Comparison of ENCODE assay signal across 8 mouse cellular contexts in the genomic region with DNA sequence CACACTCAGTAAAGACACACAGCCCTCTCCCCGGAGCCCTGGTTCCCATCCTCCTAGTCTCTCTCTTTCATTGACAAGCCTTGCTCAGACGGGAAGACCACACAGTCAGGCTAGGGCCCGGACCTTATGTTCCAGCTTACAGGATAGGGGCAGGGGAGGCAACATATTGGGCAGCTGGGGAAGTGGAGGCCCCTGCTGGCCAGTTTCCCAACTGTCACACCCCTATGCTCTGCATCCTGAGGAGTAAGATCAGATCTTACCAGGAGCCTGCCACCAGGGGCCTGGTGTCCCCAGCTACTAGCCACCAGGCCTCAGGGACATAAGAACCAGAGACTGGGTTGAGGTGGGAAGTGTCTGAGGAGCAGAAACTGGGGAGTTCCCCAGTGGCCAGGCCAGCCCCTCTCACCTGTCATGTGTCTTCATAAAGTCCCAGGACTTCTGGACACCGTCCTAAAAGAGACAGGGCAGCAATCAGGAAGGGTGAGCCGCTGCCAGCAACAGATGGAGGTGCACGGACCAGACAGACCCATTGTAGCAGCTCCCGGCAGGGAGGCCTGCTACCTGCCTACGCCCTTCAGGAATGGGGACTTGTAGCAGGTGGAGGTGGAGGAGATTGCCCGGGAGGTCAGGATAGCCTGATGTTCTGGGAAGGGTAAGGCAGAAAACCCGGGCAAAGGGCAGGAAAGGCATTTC. TPM values are rescaled to one million over a fixed set of nuclear protein-coding genes. Genes with fewer than 3 reads are reported as not detected.
A peak's percentile ranks its signal among the peaks of the same experiment; 100 is the strongest.
DNase-seq lines count a peak whose midpoint lies in the region; ATAC-seq and TF ChIP-seq lines count a peak whose summit lies in the region.
"Had no signal": no experiment of that assay in that cellular context is flagged by ENCODE, and none has a peak within 500 bp of the region (broad histone marks: within the 10 kb centered on the region; RNA-seq: fewer than 3 reads in every experiment).

No protein-coding gene starts in this region.

- H3K4me3 ChIP-seq in lung, embryonic 15.5 days, result no peak overlapping the region
- no peak overlapping the region for H3K4me3 ChIP-seq in cerebellum, adult 2 months (replicated peaks; ENCODE audit: insufficient read depth, low read depth, low read length)
- H3K4me3 ChIP-seq in hindbrain, embryonic 12.5 days, result no peak overlapping the region
- H3K4me3 ChIP-seq: liver, embryonic 15.5 days had no signal

- ATAC-seq in lung, embryonic 15.5 days (ENCODE audit: borderline replicate concordance, extremely low read depth, low FRiP score, low TSS enrichment), result no peak
- ATAC-seq in hindbrain, embryonic 12.5 days (ENCODE audit: low FRiP score), result 0 out of 2 replicates have a peak, but pooled peaks have one; percentile 9

- DNase-seq in lung, postnatal 36 days, result no peak
- peak; percentile 75 to 87 for DNase-seq in cerebellum, adult 2 months
- peak; percentile 40 for DNase-seq in retina, postnatal 7 days (ENCODE audit: low read depth, low spot score)
- no peak for DNase-seq in testis, postnatal 10 days (ENCODE audit: low spot score)
- DNase-seq in heart, postnatal 14 days, result no peak

- no peaks in the 10 kb centered on the region for H3K36me3 ChIP-seq in lung, embryonic 15.5 days
- H3K36me3 ChIP-seq in hindbrain, embryonic 12.5 days, result no peaks in the 10 kb centered on the region
- H3K36me3 ChIP-seq: liver, embryonic 15.5 days had no signal

- H3K9ac ChIP-seq in lung, embryonic 15.5 days, result peak overlapping the region; percentile 19; the same call in 1 of the 2 replicates
- no peak overlapping the region for H3K9ac ChIP-seq in hindbrain, embryonic 12.5 days
- H3K9ac ChIP-seq: liver, embryonic 15.5 days had no signal

- 0 out of 2 replicates have a peak, but pooled peaks have one; percentile 10 for TF ChIP-seq CTCF in cerebellum, adult 2 months (IDR thresholded peaks at IDR 0.05; ENCODE audit: borderline replicate concordance, insufficient read depth, low read depth, low read length)

- H3K27ac ChIP-seq in lung, embryonic 15.5 days, result no peak overlapping the region
- H3K27ac ChIP-seq in cerebellum, adult 2 months (ENCODE audit: insufficient read depth, low read length), result no peak overlapping the region
- no peak overlapping the region for H3K27ac ChIP-seq in hindbrain, embryonic 12.5 days
- H3K27ac ChIP-seq: liver, embryonic 15.5 days had no signal

- no peak overlapping the region for H3K4me2 ChIP-seq in lung, embryonic 15.5 days
- no peak overlapping the region for H3K4me2 ChIP-seq in hindbrain, embryonic 12.5 days (replicated peaks)
- H3K4me2 ChIP-seq: liver, embryonic 15.5 days had no signal

- no peaks in the 10 kb centered on the region for H3K27me3 ChIP-seq in lung, embryonic 15.5 days
- H3K27me3 ChIP-seq in cerebellum, adult 2 months (ENCODE audit: control insufficient read depth, insufficient read depth, low read length), result no peaks in the 10 kb centered on the region
- H3K27me3 ChIP-seq in hindbrain, embryonic 12.5 days, result no peaks in the 10 kb centered on the region

- 59% methylated on average over 10 of the region's 10 CpGs for WGBS in lung, embryonic 15.5 days
- 19% methylated on average over 10 of the region's 10 CpGs for WGBS in cerebellum, adult 2 months
- WGBS in hindbrain, embryonic 12.5 days, result 57% methylated on average over 10 of the region's 10 CpGs

- TF ChIP-seq POLR2A in cerebellum, adult 2 months (IDR thresholded peaks at IDR 0.05; ENCODE audit: borderline replicate concordance, insufficient read depth, low read length), result no peak

- no peaks in the 10 kb centered on the region for H3K9me3 ChIP-seq in lung, embryonic 15.5 days
- H3K9me3 ChIP-seq in hindbrain, embryonic 12.5 days (replicated peaks), result no peaks in the 10 kb centered on the region
- H3K9me3 ChIP-seq: liver, embryonic 15.5 days had no signal

- H3K4me1 ChIP-seq in lung, embryonic 15.5 days, result peaks cover 31% of the 10 kb centered on the region
- peaks cover 38% of the 10 kb centered on the region for H3K4me1 ChIP-seq in cerebellum, adult 2 months (ENCODE audit: control insufficient read depth, insufficient read depth, low read length)
- H3K4me1 ChIP-seq in hindbrain, embryonic 12.5 days, result peaks cover 44% of the 10 kb centered on the region

- intact Hi-C loops in heart, postnatal 14 days (cut with DNase I), result no loop called here

RNA-seq across cellular contexts. Expression of a gene that starts 2.9 kb away (rescaled TPM):
- 103 and 120 TPM in 2 replicates for polyA plus RNA-seq in lung, embryonic 15.5 days (2015; fragmentation: Nextera tagmentation; extraction: Ambion mirVana)
- polyA plus RNA-seq in cerebellum, adult 2 months (2012; rRNA removed), result 23.8 and 24.2 TPM in 2 replicates
- polyA plus RNA-seq in hindbrain, embryonic 12.5 days (2016; fragmentation: Nextera tagmentation; extraction: Ambion mirVana), result 51.5 and 65.9 TPM in 2 replicates
- 1 to 10 TPM; 8.3 to 8.6 TPM for total RNA-seq in heart, postnatal 14 days (2021)

RNA-seq across cellular contexts. Expression of a gene that starts 9.4 kb away (rescaled TPM):
- polyA plus RNA-seq in lung, embryonic 15.5 days (2015; fragmentation: Nextera tagmentation; extraction: Ambion mirVana), result 6.2 and 7.2 TPM in 2 replicates
- polyA plus RNA-seq in cerebellum, adult 2 months (2012; rRNA removed), result 23.0 and 24.4 TPM in 2 replicates
- polyA plus RNA-seq in hindbrain, embryonic 12.5 days (2016; fragmentation: Nextera tagmentation; extraction: Ambion mirVana), result 9.4 and 10.3 TPM in 2 replicates
- 10 to 100 TPM; 32.1 to 32.4 TPM for total RNA-seq in heart, postnatal 14 days (2021)

RNA-seq across cellular contexts. Expression of a gene that starts 37.3 kb away (rescaled TPM):
- polyA plus RNA-seq in lung, embryonic 15.5 days (2015; fragmentation: Nextera tagmentation; extraction: Ambion mirVana), result 25.7 and 28.1 TPM in 2 replicates
- polyA plus RNA-seq in cerebellum, adult 2 months (2012; rRNA removed), result 61.6 and 68.6 TPM in 2 replicates
- 34.5 and 34.8 TPM in 2 replicates for polyA plus RNA-seq in hindbrain, embryonic 12.5 days (2016; fragmentation: Nextera tagmentation; extraction: Ambion mirVana)
- total RNA-seq in heart, postnatal 14 days (2021), result 10 to 100 TPM; 16.8 TPM

Comparison
In these comparisons a context has a peak if more than half of its experiments do, and no peak if none do; other contexts are left out.
1. DNase-seq: peak in cerebellum, adult 2 months (2 of 2) and retina, postnatal 7 days (single experiment); none in lung, postnatal 36 days (single experiment), testis, postnatal 10 days (single experiment) and heart, postnatal 14 days (0 of 2).